Comparison of ENCODE assay signal across 8 mouse cellular contexts in genomic region chr4:120406639-120407273, GRCm38 (mm10). TPM values are rescaled to one million over a fixed set of nuclear protein-coding genes. Genes with fewer than 3 reads are reported as not detected.
DNase-seq lines count a peak whose midpoint lies in the region; ATAC-seq and TF ChIP-seq lines count a peak whose summit lies in the region.

No protein-coding gene starts in this region.

- H3K4me1 ChIP-seq in kidney, adult 2 months (ENCODE audit: control insufficient read depth, insufficient read depth, low read length), result peaks cover 6% of the 10 kb centered on the region; the same call in 1 of the 2 replicates
- H3K4me1 ChIP-seq in hindbrain, embryonic 14.5 days (replicated peaks; ENCODE audit: control insufficient read depth, insufficient read depth, low read length), result peaks cover 28% of the 10 kb centered on the region
- peaks cover 22% of the 10 kb centered on the region for H3K4me1 ChIP-seq in midbrain, embryonic 15.5 days

- H3K9me3 ChIP-seq in hindbrain, embryonic 14.5 days (ENCODE audit: control insufficient read depth, low read length), result no peaks in the 10 kb centered on the region
- H3K9me3 ChIP-seq in midbrain, embryonic 15.5 days, result no peaks in the 10 kb centered on the region

- no peak for TF ChIP-seq CTCF in kidney, adult 2 months (conservative IDR thresholded peaks at IDR 0.05; ENCODE audit: insufficient read depth, insufficient read length, low read depth, low read length)
- TF ChIP-seq CTCF in brain, embryonic 14.5 days (IDR thresholded peaks at IDR 0.05; ENCODE audit: borderline replicate concordance, extremely low read depth, insufficient read depth, insufficient read length), result no peak

- H3K36me3 ChIP-seq in kidney, adult 2 months (ENCODE audit: control insufficient read depth, insufficient read depth, low read length), result no peaks in the 10 kb centered on the region
- H3K36me3 ChIP-seq in hindbrain, embryonic 14.5 days (replicated peaks; ENCODE audit: control insufficient read depth, insufficient read depth), result no peaks in the 10 kb centered on the region
- H3K36me3 ChIP-seq in midbrain, embryonic 15.5 days (replicated peaks), result no peaks in the 10 kb centered on the region

- H3K27ac ChIP-seq in kidney, adult 2 months (ENCODE audit: insufficient read depth, low read depth, low read length), result no peak overlapping the region
- peak overlapping the region; percentile 95; the same call in 1 of the 2 replicates for H3K27ac ChIP-seq in hindbrain, embryonic 14.5 days
- 0 out of 2 replicates have a peak overlapping the region, but pooled peaks have one; percentile 15 for H3K27ac ChIP-seq in midbrain, embryonic 15.5 days

- peak overlapping the region; percentile 76 for H3K4me2 ChIP-seq in hindbrain, embryonic 14.5 days (replicated peaks)
- peak overlapping the region; percentile 54 for H3K4me2 ChIP-seq in midbrain, embryonic 15.5 days

- peak; percentile 13 for DNase-seq in kidney, adult 2 months
- no peak for DNase-seq in kidney, postnatal 4 days
- DNase-seq in brain, embryonic 14.5 days (ENCODE audit: low read depth), result peak; percentile 23
- no peak for DNase-seq in hindbrain, embryonic 14.5 days (ENCODE audit: low spot score)
- no peak for DNase-seq in gastrocnemius, adult 8-10 months (ENCODE audit: low spot score in 2 of 2)
- DNase-seq in layer of hippocampus, postnatal 25 days (ENCODE audit: extremely low spot score in 1 of 2, low spot score in 1 of 2), result no peak
- DNase-seq in layer of hippocampus, postnatal 14 days (ENCODE audit: low spot score in 2 of 2), result no peak

- ATAC-seq in hindbrain, embryonic 14.5 days (ENCODE audit: low FRiP score), result no peak
- ATAC-seq in midbrain, embryonic 15.5 days (replicated peaks), result no peak

- no peak for TF ChIP-seq POLR2A in kidney, adult 2 months (IDR thresholded peaks at IDR 0.05; ENCODE audit: low read depth, low read length)
- no peak for TF ChIP-seq POLR2A in brain, embryonic 14.5 days (IDR thresholded peaks at IDR 0.05; ENCODE audit: borderline replicate concordance, extremely low read depth, insufficient read depth, insufficient read length, poor library complexity, severe bottlenecking)

- no peak overlapping the region for H3K4me3 ChIP-seq in kidney, adult 2 months (ENCODE audit: insufficient read depth, low read depth, low read length)
- H3K4me3 ChIP-seq in hindbrain, embryonic 14.5 days (replicated peaks; ENCODE audit: low read length), result peak overlapping the region; percentile 97
- H3K4me3 ChIP-seq in midbrain, embryonic 15.5 days, result peak overlapping the region; percentile 85

- 31% methylated on average over 3 of the region's 3 CpGs for WGBS in kidney, adult 2 months
- 67% methylated on average over 3 of the region's 3 CpGs for WGBS in hindbrain, embryonic 14.5 days
- WGBS in midbrain, embryonic 15.5 days, result 46% methylated on average over 3 of the region's 3 CpGs

- peaks cover 3% of the 10 kb centered on the region for H3K27me3 ChIP-seq in kidney, adult 2 months (replicated peaks; ENCODE audit: control insufficient read depth, insufficient read depth, low read length)
- H3K27me3 ChIP-seq in hindbrain, embryonic 14.5 days (ENCODE audit: control insufficient read depth, insufficient read depth, low read length), result no peaks in the 10 kb centered on the region
- no peaks in the 10 kb centered on the region for H3K27me3 ChIP-seq in midbrain, embryonic 15.5 days (replicated peaks)

- H3K9ac ChIP-seq in hindbrain, embryonic 14.5 days, result peak overlapping the region; percentile 98
- H3K9ac ChIP-seq in midbrain, embryonic 15.5 days, result peak overlapping the region; percentile 96

RNA-seq across cellular contexts. Expression of gene Scmh1, which starts 1.7 kb away (rescaled TPM):
- 28.1 and 30.0 TPM in 2 replicates for polyA plus RNA-seq in kidney, adult 2 months (2012; rRNA removed)
- polyA plus RNA-seq in brain, embryonic 14.5 days (2012; rRNA removed), result 94.9 and 123 TPM in 2 replicates
- 73.3 and 76.8 TPM in 2 replicates for polyA plus RNA-seq in hindbrain, embryonic 14.5 days (2014; fragmentation: Nextera tagmentation; extraction: Ambion mirVana)
- 98.0 and 106 TPM in 2 replicates for polyA plus RNA-seq in midbrain, embryonic 15.5 days (2015; fragmentation: Nextera tagmentation; extraction: Ambion mirVana)
- 10 to 100 TPM; 48.4 to 55.5 (median 53.9) TPM for total RNA-seq in gastrocnemius, adult 8-10 months (2022)
- 100 to 1,000 TPM in 1 of 2 experiments, 10 to 100 TPM in 1; 92.6 to 106 TPM for total RNA-seq in layer of hippocampus, postnatal 25 days (2021)
- 100 to 1,000 TPM; 112 TPM for total RNA-seq in layer of hippocampus, postnatal 14 days (2021)

Comparison
In these comparisons a context has a peak if more than half of its experiments do, and no peak if none do; other contexts are left out.
1. DNase-seq: peak in kidney, adult 2 months (single experiment) and brain, embryonic 14.5 days (single experiment); none in kidney, postnatal 4 days (0 of 2), hindbrain, embryonic 14.5 days (single experiment), gastrocnemius, adult 8-10 months (0 of 2), layer of hippocampus, postnatal 25 days (0 of 2) and layer of hippocampus, postnatal 14 days (0 of 2).